In the genomic region with DNA sequence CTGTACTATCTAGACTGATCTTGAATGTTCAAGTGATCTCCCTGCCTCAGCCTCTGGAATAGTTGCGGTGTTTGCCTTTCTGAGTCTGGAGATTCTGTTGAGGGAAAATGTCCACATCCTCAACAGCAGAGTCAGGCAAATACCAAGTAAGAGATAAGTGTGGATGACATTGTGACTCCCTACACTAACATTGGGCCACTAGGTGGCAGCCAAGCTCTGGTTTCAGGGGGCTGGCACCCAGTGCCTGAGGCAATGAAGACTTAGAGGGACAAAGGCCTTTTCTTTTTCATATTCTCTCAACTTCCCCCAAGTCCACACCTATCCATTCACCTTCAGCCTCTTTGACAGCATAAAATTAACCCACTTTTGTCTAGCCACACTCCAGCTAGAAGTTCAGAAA, we compare ENCODE assay signal across 8 mouse cellular contexts. TPM values are rescaled to one million over a fixed set of nuclear protein-coding genes. Genes with fewer than 3 reads are reported as not detected.
DNase-seq lines count a peak whose midpoint lies in the region; ATAC-seq lines count a peak whose summit lies in the region.

No protein-coding gene starts in this region.

- H3K4me1 ChIP-seq in heart, embryonic 11.5 days (ENCODE audit: control insufficient read depth, insufficient read depth, low read length) = no peaks in the 10 kb centered on the region; the same call in 1 of the 2 replicates
- H3K4me1 ChIP-seq in intestine, embryonic 14.5 days (replicated peaks; ENCODE audit: control insufficient read depth, insufficient read depth, low read length) = no peaks in the 10 kb centered on the region
- H3K4me1 ChIP-seq in midbrain, embryonic 12.5 days = no peaks in the 10 kb centered on the region

- no peaks in the 10 kb centered on the region for H3K36me3 ChIP-seq in heart, embryonic 11.5 days (ENCODE audit: control insufficient read depth, insufficient read depth, low read length)
- no peaks in the 10 kb centered on the region for H3K36me3 ChIP-seq in intestine, embryonic 14.5 days (ENCODE audit: control insufficient read depth, insufficient read depth, low read length)
- H3K36me3 ChIP-seq in midbrain, embryonic 12.5 days = no peaks in the 10 kb centered on the region

- H3K4me3 ChIP-seq in heart, embryonic 11.5 days (ENCODE audit: low read depth, low read length) = no peak overlapping the region
- no peak overlapping the region for H3K4me3 ChIP-seq in intestine, embryonic 14.5 days (ENCODE audit: low read depth, low read length)
- no peak overlapping the region for H3K4me3 ChIP-seq in midbrain, embryonic 12.5 days

- WGBS in heart, embryonic 11.5 days (ENCODE audit: insufficient replicate concordance) = 17% methylated on average over 1 of the region's 1 CpGs
- 41% methylated on average over 1 of the region's 1 CpGs for WGBS in intestine, embryonic 14.5 days
- 36% methylated on average over 1 of the region's 1 CpGs for WGBS in midbrain, embryonic 12.5 days

- ATAC-seq in heart, embryonic 11.5 days (replicated peaks; ENCODE audit: insufficient number of reproducible peaks, low FRiP score, low TSS enrichment) = no peak
- peak; percentile 95 for ATAC-seq in common myeloid progenitor, adult 5-6 weeks (replicated peaks; ENCODE audit: low read depth, poor library complexity, severe bottlenecking)
- ATAC-seq in intestine, embryonic 14.5 days (replicated peaks; ENCODE audit: low FRiP score, low TSS enrichment, low read depth) = peak; percentile 80
- peak; percentile 70; the same call in 1 of the 2 replicates for ATAC-seq in midbrain, embryonic 12.5 days (ENCODE audit: low FRiP score, low read depth)

- H3K27ac ChIP-seq in heart, embryonic 11.5 days (ENCODE audit: low read depth, low read length) = no peak overlapping the region
- H3K27ac ChIP-seq in intestine, embryonic 14.5 days (ENCODE audit: low read depth) = no peak overlapping the region
- no peak overlapping the region for H3K27ac ChIP-seq in midbrain, embryonic 12.5 days (replicated peaks)

- no peak overlapping the region for H3K9ac ChIP-seq in heart, embryonic 11.5 days (ENCODE audit: low read depth, low read length)
- H3K9ac ChIP-seq in intestine, embryonic 14.5 days (ENCODE audit: low read length) = no peak overlapping the region
- no peak overlapping the region for H3K9ac ChIP-seq in midbrain, embryonic 12.5 days (replicated peaks)

- intact Hi-C loops in gastrocnemius, postnatal 14 days (cut with DNase I; ENCODE audit: low total_unique reads) = loop anchor here (10.0 kb wide), 2 partner anchors 162 to 312 kb away; no protein-coding TSS in a partner anchor
- intact Hi-C loops in left cerebral cortex, postnatal 25 days (cut with DNase I) = loop anchor here (1.0 kb wide), 1 partner anchor 42 kb away; the partner anchor contains the start of gene Selenom

- H3K9me3 ChIP-seq in heart, embryonic 11.5 days (replicated peaks; ENCODE audit: control insufficient read depth, low read length) = no peaks in the 10 kb centered on the region
- no peaks in the 10 kb centered on the region for H3K9me3 ChIP-seq in intestine, embryonic 14.5 days (ENCODE audit: control insufficient read depth, low read length)
- no peaks in the 10 kb centered on the region for H3K9me3 ChIP-seq in midbrain, embryonic 12.5 days

- H3K4me2 ChIP-seq in heart, embryonic 11.5 days = no peak overlapping the region
- no peak overlapping the region for H3K4me2 ChIP-seq in intestine, embryonic 14.5 days (ENCODE audit: low read length)
- no peak overlapping the region for H3K4me2 ChIP-seq in midbrain, embryonic 12.5 days (replicated peaks)

- DNase-seq in heart, adult 11 months = peak; percentile 97
- DNase-seq in gastrocnemius, postnatal 14 days = peak; percentile 85
- DNase-seq in intestine, embryonic 14.5 days (ENCODE audit: low spot score) = peak; percentile 92
- DNase-seq in left cerebral cortex, postnatal 25 days (ENCODE audit: low spot score in 2 of 2) = peak; percentile 76 to 84
- DNase-seq in spleen, adult 12 weeks (ENCODE audit: low spot score) = peak; percentile 46

- 0 out of 2 replicates have a peak, but pooled peaks cover 3% of the 10 kb centered on the region for H3K27me3 ChIP-seq in heart, embryonic 11.5 days (ENCODE audit: control insufficient read depth, insufficient read depth, low read length)
- no peaks in the 10 kb centered on the region for H3K27me3 ChIP-seq in intestine, embryonic 14.5 days (replicated peaks; ENCODE audit: control insufficient read depth, insufficient read depth, low read length)
- 0 out of 2 replicates have a peak, but pooled peaks cover 3% of the 10 kb centered on the region for H3K27me3 ChIP-seq in midbrain, embryonic 12.5 days

RNA-seq across cellular contexts. Expression of gene Pla2g3, which starts 15.6 kb away (rescaled TPM):
- 0.26 and 0.39 TPM in 2 replicates for polyA plus RNA-seq in heart, embryonic 11.5 days (2014; fragmentation: Nextera tagmentation; extraction: Ambion mirVana)
- not detected in 2 replicates for total RNA-seq in common myeloid progenitor, adult 5-6 weeks (2017)
- under 1 TPM in 1 of 2 experiments, not detected in 1; 0.09 TPM for total RNA-seq in gastrocnemius, postnatal 14 days (2021)
- 0.61 and 0.75 TPM in 2 replicates for polyA plus RNA-seq in intestine, embryonic 14.5 days (2014; fragmentation: Nextera tagmentation; extraction: Ambion mirVana)
- total RNA-seq in left cerebral cortex, postnatal 25 days (2021) = 1 to 10 TPM; 2.6 to 3.2 TPM
- 0.67 and 0.98 TPM in 2 replicates for polyA plus RNA-seq in midbrain, embryonic 12.5 days (2016; fragmentation: Nextera tagmentation; extraction: Ambion mirVana)

RNA-seq across cellular contexts. Expression of gene Rnf185, which starts 20.3 kb away (rescaled TPM):
- polyA plus RNA-seq in heart, embryonic 11.5 days (2014; fragmentation: Nextera tagmentation; extraction: Ambion mirVana) = 27.5 and 31.4 TPM in 2 replicates
- total RNA-seq in common myeloid progenitor, adult 5-6 weeks (2017) = 6.4 and 8.4 TPM in 2 replicates
- total RNA-seq in gastrocnemius, postnatal 14 days (2021) = 10 to 100 TPM; 16.5 to 17.2 TPM
- 33.9 and 38.1 TPM in 2 replicates for polyA plus RNA-seq in intestine, embryonic 14.5 days (2014; fragmentation: Nextera tagmentation; extraction: Ambion mirVana)
- total RNA-seq in left cerebral cortex, postnatal 25 days (2021) = 10 to 100 TPM; 27.5 to 29.2 TPM
- polyA plus RNA-seq in midbrain, embryonic 12.5 days (2016; fragmentation: Nextera tagmentation; extraction: Ambion mirVana) = 46.7 TPM in 2 replicates

RNA-seq across cellular contexts. Expression of gene Inpp5j, which starts 32.1 kb away (rescaled TPM):
- 6.5 and 7.0 TPM in 2 replicates for polyA plus RNA-seq in heart, embryonic 11.5 days (2014; fragmentation: Nextera tagmentation; extraction: Ambion mirVana)
- total RNA-seq in common myeloid progenitor, adult 5-6 weeks (2017) = not detected in 2 replicates
- 1 to 10 TPM; 1.9 to 2.9 TPM for total RNA-seq in gastrocnemius, postnatal 14 days (2021)
- polyA plus RNA-seq in intestine, embryonic 14.5 days (2014; fragmentation: Nextera tagmentation; extraction: Ambion mirVana) = 4.1 and 4.3 TPM in 2 replicates
- 10 to 100 TPM; 49.0 to 55.5 TPM for total RNA-seq in left cerebral cortex, postnatal 25 days (2021)
- 0.38 and 0.68 TPM in 2 replicates for polyA plus RNA-seq in midbrain, embryonic 12.5 days (2016; fragmentation: Nextera tagmentation; extraction: Ambion mirVana)

RNA-seq across cellular contexts. Expression of gene Selenom, which starts 42.0 kb away (rescaled TPM):
- 122 and 127 TPM in 2 replicates for polyA plus RNA-seq in heart, embryonic 11.5 days (2014; fragmentation: Nextera tagmentation; extraction: Ambion mirVana)
- 3.2 and 3.7 TPM in 2 replicates for total RNA-seq in common myeloid progenitor, adult 5-6 weeks (2017)
- 10 to 100 TPM; 27.5 to 38.5 TPM for total RNA-seq in gastrocnemius, postnatal 14 days (2021)
- polyA plus RNA-seq in intestine, embryonic 14.5 days (2014; fragmentation: Nextera tagmentation; extraction: Ambion mirVana) = 146 and 160 TPM in 2 replicates
- 100 to 1,000 TPM; 142 to 145 TPM for total RNA-seq in left cerebral cortex, postnatal 25 days (2021)
- polyA plus RNA-seq in midbrain, embryonic 12.5 days (2016; fragmentation: Nextera tagmentation; extraction: Ambion mirVana) = 55.4 and 69.3 TPM in 2 replicates

Comparison
In these comparisons a context has a peak if more than half of its experiments do, and no peak if none do; other contexts are left out.
1. DNase-seq: peak in every context shown above with its lines; median percentile 97 in heart, adult 11 months; 92 in intestine, embryonic 14.5 days; 85 in gastrocnemius, postnatal 14 days; 80 in left cerebral cortex, postnatal 25 days; 46 in spleen, adult 12 weeks.
2. RNA of gene Inpp5j, which starts 32.1 kb away (total RNA-seq): 49.0 to 55.5 TPM in left cerebral cortex, postnatal 25 days; 1.9 to 2.9 TPM in gastrocnemius, postnatal 14 days and not detected in common myeloid progenitor, adult 5-6 weeks; every median in the first group is over 10 times any median in the second.